Mouse (Mus musculus): ENCODE measurements around the gene Cnn1. TPM values are rescaled to one million over a fixed set of nuclear protein-coding genes. Genes with fewer than 3 reads are reported as not detected.
"Not testable (repeated sequence)": the region's sequence is repeated elsewhere in the genome, so short reads cannot be mapped to it uniquely, and the experiment has no call there.

The Cnn1 gene
- polyA plus RNA-seq, 1 experiment from 2014 or later: 408 TPM

- no peaks in the 10 kb centered on the region for H3K27me3 ChIP-seq
- no peak for DNase-seq (ENCODE audit: low read depth, low spot score)
- in situ Hi-C loops (cut with MboI; ENCODE audit: low pct_unique_long_range_greater_than_20kb): no loop called here
- ChIA-PET CTCF (interaction anchor here (0.9 to 7.0 kb wide), 7 partner anchors 8 to 139 kb away, joined by 3 to 81 read pairs (median 3); partner anchors contain the start of gene Gm49318), POLR2A (no interaction called here)
- ATAC-seq: no peak
- TF ChIP-seq CTCF (IDR thresholded peaks at IDR 0.05): no peak
Measured at GRCm38 (mm10) chr9:22138480-22138879, 39.5 kb downstream of the Cnn1 start.

- TF ChIP-seq CTCF (IDR thresholded peaks at IDR 0.05): no peak
Measured at GRCm38 (mm10) chr9:22139746-22140145, 40.7 kb downstream of the Cnn1 start.

GRCm38 (mm10) chr9:22143108-22144037, 44.4 kb downstream of the Cnn1 start:
- H3K27me3 ChIP-seq: no peaks in the 10 kb centered on the region
- in situ Hi-C loops (cut with MboI; ENCODE audit: low pct_unique_long_range_greater_than_20kb): loop anchor here (5.0 kb wide), 1 partner anchor 71 kb away; the partner anchor contains the start of genes Gm49318 and Zfp653
- POLR2A ChIA-PET: interaction anchor here (1.0 to 1.3 kb wide), 2 partner anchors 25 to 76 kb away, joined by 3 read pairs; no protein-coding TSS in a partner anchor
- ATAC-seq (no peak), DNase-seq (ENCODE audit: low read depth, low spot score) (peak; percentile 39)
- CTCF ChIA-PET: interaction anchor here (0.6 to 7.0 kb wide), 16 partner anchors 8 to 268 kb away, joined by 3 to 81 read pairs (median 4); partner anchors contain the start of genes 9530077C05Rik, Cnn1, Elof1 and Gm49318
- peak; percentile 96 for TF ChIP-seq CTCF (IDR thresholded peaks at IDR 0.05)

More at GRCm38 (mm10) chr9:22139746-22140145, 40.7 kb downstream of the Cnn1 start:
- DNase-seq (ENCODE audit: low read depth, low spot score): no peak
- ChIA-PET CTCF (interaction anchor here (7.0 kb wide), 1 partner anchor 73 kb away, joined by 81 read pairs; the partner anchor contains the start of gene Gm49318), POLR2A (no interaction called here)
- no peak for ATAC-seq
- no peaks in the 10 kb centered on the region for H3K27me3 ChIP-seq
- in situ Hi-C loops (cut with MboI; ENCODE audit: low pct_unique_long_range_greater_than_20kb): loop anchor here (5.0 kb wide), 1 partner anchor 67 kb away; the partner anchor contains the start of genes Gm49318 and Zfp653

GRCm38 (mm10) chr9:22144304-22144965, 45.4 kb downstream of the Cnn1 start:
- CTCF ChIA-PET: interaction anchor here (1.5 to 7.0 kb wide), 5 partner anchors 11 to 267 kb away, joined by 6 to 81 read pairs (median 9); partner anchors contain the start of genes 9530077C05Rik and Gm49318
- ATAC-seq (no peak), DNase-seq (ENCODE audit: low read depth, low spot score) (no peak)
- in situ Hi-C loops (cut with MboI; ENCODE audit: low pct_unique_long_range_greater_than_20kb): loop anchor here (5.0 kb wide), 1 partner anchor 72 kb away; the partner anchor contains the start of genes Gm49318 and Zfp653
- POLR2A ChIA-PET: interaction anchor here (1.3 kb wide), 1 partner anchor 26 kb away, joined by 3 read pairs; no protein-coding TSS in a partner anchor
- H3K27me3 ChIP-seq: no peaks in the 10 kb centered on the region
- TF ChIP-seq CTCF (IDR thresholded peaks at IDR 0.05): no peak

- H3K27me3 ChIP-seq: no peaks in the 10 kb centered on the region
- ChIA-PET POLR2A (interaction anchor here (0.6 kb wide), 1 partner anchor 1113 kb away, joined by 3 read pairs; no protein-coding TSS in a partner anchor), CTCF (no interaction called here)
- DNase-seq (ENCODE audit: low read depth, low spot score) (no peak), ATAC-seq (no peak)
- in situ Hi-C loops (cut with MboI; ENCODE audit: low pct_unique_long_range_greater_than_20kb): no loop called here
- TF ChIP-seq CTCF (IDR thresholded peaks at IDR 0.05): no peak
Measured at GRCm38 (mm10) chr9:22149426-22150248, 50.6 kb downstream of the Cnn1 start.

GRCm38 (mm10) chr9:22150249-22150693, 51.3 kb downstream of the Cnn1 start:
- CTCF ChIA-PET: interaction anchor here (1.0 kb wide), 1 partner anchor 312 kb away, joined by 3 read pairs; no protein-coding TSS in a partner anchor
- POLR2A ChIA-PET; DNase-seq (ENCODE audit: low read depth, low spot score); in situ Hi-C loops (cut with MboI; ENCODE audit: low pct_unique_long_range_greater_than_20kb); H3K27me3 ChIP-seq; ATAC-seq: not testable (repeated sequence)

GRCm38 (mm10) chr9:22150946-22151345, 51.9 kb downstream of the Cnn1 start:
- ATAC-seq: no peak
- ChIA-PET POLR2A (no interaction called here), CTCF (interaction anchor here (1.0 to 1.3 kb wide), 2 partner anchors 8 to 312 kb away, joined by 3 read pairs; no protein-coding TSS in a partner anchor)
- H3K27me3 ChIP-seq: no peaks in the 10 kb centered on the region
- DNase-seq (ENCODE audit: low read depth, low spot score): no peak
- in situ Hi-C loops (cut with MboI; ENCODE audit: low pct_unique_long_range_greater_than_20kb): no loop called here
- TF ChIP-seq CTCF (IDR thresholded peaks at IDR 0.05): peak; percentile 30

GRCm38 (mm10) chr9:22153810-22154209, 54.8 kb downstream of the Cnn1 start:
- ChIA-PET POLR2A (no interaction called here), CTCF (interaction anchor here (2.8 kb wide), 1 partner anchor 11 kb away, joined by 11 read pairs; no protein-coding TSS in a partner anchor)
- TF ChIP-seq CTCF (IDR thresholded peaks at IDR 0.05): peak; percentile 23
- DNase-seq (ENCODE audit: low read depth, low spot score) (no peak), ATAC-seq (no peak)
- H3K27me3 ChIP-seq: no peaks in the 10 kb centered on the region
- in situ Hi-C loops (cut with MboI; ENCODE audit: low pct_unique_long_range_greater_than_20kb): no loop called here

- no peak for ATAC-seq
- CTCF ChIA-PET: interaction anchor here (0.7 to 1.2 kb wide), 6 partner anchors 12 to 256 kb away, joined by 3 to 9 read pairs (median 4); partner anchors contain the start of gene 9530077C05Rik
Measured at GRCm38 (mm10) chr9:22155614-22156013, 56.6 kb downstream of the Cnn1 start.

More at GRCm38 (mm10) chr9:22155614-22156013, 56.6 kb downstream of the Cnn1 start:
- DNase-seq (ENCODE audit: low read depth, low spot score): no peak
- H3K27me3 ChIP-seq: no peaks in the 10 kb centered on the region
- in situ Hi-C loops (cut with MboI; ENCODE audit: low pct_unique_long_range_greater_than_20kb): loop anchor here (5.0 kb wide), 2 partner anchors 72 to 242 kb away; partner anchors contain the start of gene Zfp809
- no peak for TF ChIP-seq CTCF (IDR thresholded peaks at IDR 0.05)
- POLR2A ChIA-PET: no interaction called here
